Comparison of ENCODE assay signal across 9 mouse cellular contexts in the genomic region with DNA sequence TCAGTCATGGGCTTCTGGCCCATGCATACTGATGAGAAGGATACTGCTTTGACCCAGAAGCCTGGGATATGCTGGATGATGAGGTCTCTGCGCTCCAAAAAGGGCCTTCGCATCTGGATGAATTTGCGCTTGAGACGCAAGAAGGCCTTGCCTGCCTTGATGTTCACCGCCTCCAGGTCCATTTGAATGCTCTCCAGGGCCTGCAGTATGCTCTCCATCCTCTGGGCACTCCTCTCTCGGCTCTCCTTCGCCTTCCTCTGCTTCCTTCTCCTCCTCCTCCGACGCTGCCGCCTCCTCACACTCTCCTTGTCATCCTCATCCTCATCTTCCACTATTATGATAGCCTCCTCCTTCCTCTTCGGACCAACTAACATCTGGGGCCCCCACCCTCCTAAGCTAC. TPM values are rescaled to one million over a fixed set of nuclear protein-coding genes. Genes with fewer than 3 reads are reported as not detected.
DNase-seq lines count a peak whose midpoint lies in the region; ATAC-seq and TF ChIP-seq lines count a peak whose summit lies in the region.
"Had no signal": no experiment of that assay in that cellular context is flagged by ENCODE, and none has a peak within 500 bp of the region (broad histone marks: within the 10 kb centered on the region; RNA-seq: fewer than 3 reads in every experiment).

No protein-coding gene starts in this region.

- TF ChIP-seq POLR2A in testis, adult 2 months (IDR thresholded peaks at IDR 0.05; ENCODE audit: control insufficient read depth, low read depth, low read length) = no peak

- no peak for TF ChIP-seq CTCF in testis, adult 2 months (IDR thresholded peaks at IDR 0.05; ENCODE audit: control insufficient read depth, insufficient read depth, insufficient replicate concordance, low read depth, low read length)

- H3K9ac ChIP-seq in hindbrain, embryonic 12.5 days = peak overlapping the region; percentile 81

- H3K27me3 ChIP-seq in testis, adult 2 months (ENCODE audit: control insufficient read depth, insufficient read depth, low read length) = no peaks in the 10 kb centered on the region
- peaks cover 94% of the 10 kb centered on the region for H3K27me3 ChIP-seq in hindbrain, embryonic 12.5 days

- no peaks in the 10 kb centered on the region for H3K9me3 ChIP-seq in hindbrain, embryonic 12.5 days (replicated peaks)

- DNase-seq in frontal cortex, postnatal 36 days (ENCODE audit: low spot score in 2 of 2) = peak; percentile 15
- DNase-seq in frontal cortex, postnatal 14 days (ENCODE audit: low spot score in 2 of 2) = no peak
- DNase-seq in testis, postnatal 10 days (ENCODE audit: low spot score) = no peak
- peak; percentile 18 for DNase-seq in mesoderm, embryonic 11.5 days (ENCODE audit: low read depth, low spot score)
- DNase-seq in adrenal gland, adult 18-20 months (ENCODE audit: low spot score in 2 of 2) = no peak
- DNase-seq in urinary bladder, postnatal 10 days (ENCODE audit: low spot score) = no peak

- peaks cover 11% of the 10 kb centered on the region for H3K4me1 ChIP-seq in testis, adult 2 months (ENCODE audit: control insufficient read depth, insufficient read depth, low read length)
- H3K4me1 ChIP-seq in hindbrain, embryonic 12.5 days = peaks cover 19% of the 10 kb centered on the region

- peak overlapping the region; percentile 60 for H3K4me2 ChIP-seq in hindbrain, embryonic 12.5 days (replicated peaks)

- H3K36me3 ChIP-seq in testis, adult 2 months (ENCODE audit: control insufficient read depth, insufficient read depth, low read length) = no peaks in the 10 kb centered on the region
- H3K36me3 ChIP-seq in hindbrain, embryonic 12.5 days = peaks cover 17% of the 10 kb centered on the region

- H3K4me3 ChIP-seq in testis, adult 2 months (ENCODE audit: control insufficient read depth, low read depth, low read length) = peak overlapping the region; percentile 63
- peak overlapping the region; percentile 59 for H3K4me3 ChIP-seq in hindbrain, embryonic 12.5 days

- peak overlapping the region; percentile 63; the same call in 1 of the 2 replicates for H3K27ac ChIP-seq in testis, adult 2 months (ENCODE audit: control insufficient read depth, insufficient read depth, low read depth, low read length)
- 0 out of 2 replicates have a peak overlapping the region, but pooled peaks have one; percentile 85 for H3K27ac ChIP-seq in hindbrain, embryonic 12.5 days

- 33% methylated on average over 11 of the region's 11 CpGs for WGBS in hindbrain, embryonic 12.5 days

- ATAC-seq in hindbrain, embryonic 12.5 days (ENCODE audit: low FRiP score) = no peak

RNA-seq across cellular contexts. Expression of gene Tspyl2, which starts 0.7 kb away (rescaled TPM):
- 26.1 and 31.7 TPM in 2 replicates for polyA plus RNA-seq in testis, adult 2 months (2012; rRNA removed)
- 46.4 and 47.5 TPM in 2 replicates for polyA plus RNA-seq in hindbrain, embryonic 12.5 days (2016; fragmentation: Nextera tagmentation; extraction: Ambion mirVana)
- 10 to 100 TPM; 47.9 to 52.8 TPM for total RNA-seq in adrenal gland, adult 18-20 months (2021)

RNA-seq across cellular contexts. Expression of gene Kantr, which starts 14.2 kb away (rescaled TPM):
- polyA plus RNA-seq in testis, adult 2 months (2012; rRNA removed) = 1.8 and 2.6 TPM in 2 replicates
- 21.3 and 22.2 TPM in 2 replicates for polyA plus RNA-seq in hindbrain, embryonic 12.5 days (2016; fragmentation: Nextera tagmentation; extraction: Ambion mirVana)
- 1 to 10 TPM; 8.9 to 9.1 TPM for total RNA-seq in adrenal gland, adult 18-20 months (2021)

RNA-seq across cellular contexts. Expression of gene Gpr173, which starts 27.0 kb away (rescaled TPM):
- 0.38 and 0.47 TPM in 2 replicates for polyA plus RNA-seq in testis, adult 2 months (2012; rRNA removed)
- polyA plus RNA-seq in hindbrain, embryonic 12.5 days (2016; fragmentation: Nextera tagmentation; extraction: Ambion mirVana) = 7.7 and 8.2 TPM in 2 replicates
- total RNA-seq in adrenal gland, adult 18-20 months (2021) = 1 to 10 TPM; 1.1 to 1.5 TPM
- total RNA-seq: neutrophil, adult 5-6 weeks had no signal

Comparison
In these comparisons a context has a peak if more than half of its experiments do, and no peak if none do; other contexts are left out.
1. DNase-seq: peak in frontal cortex, postnatal 36 days (2 of 2) and mesoderm, embryonic 11.5 days (single experiment); none in frontal cortex, postnatal 14 days (0 of 2), testis, postnatal 10 days (single experiment), adrenal gland, adult 18-20 months (0 of 2) and urinary bladder, postnatal 10 days (single experiment).